Mouse (Mus musculus): ENCODE measurements at regions not wholly inside any gene's neighbourhood (a gene's known extent, or its start where the extent isn't known, plus 50 kb on each side); places are given as distances from the start of the nearest gene placed in this dataset.
A peak's percentile ranks its signal among the peaks of the same experiment; 100 is the strongest.

- no peak for DNase-seq (ENCODE audit: extremely low read depth, insufficient read length, low spot score)
These were observed 151.8 kb upstream of the Maf start for GRCm38 (mm10) chr8:115859406-115859805.

- DNase-seq (ENCODE audit: extremely low read depth, insufficient read length, low spot score) = no peak
These were observed 149.2 kb upstream of the Maf start for GRCm38 (mm10) chr8:115856816-115857215.

GRCm38 (mm10) chr8:115855934-115856629, 148.5 kb upstream of the Maf start:
- no peak for DNase-seq (ENCODE audit: extremely low read depth, insufficient read length, low spot score)

GRCm38 (mm10) chr8:115854209-115854900, 146.8 kb upstream of the Maf start:
- DNase-seq (ENCODE audit: extremely low read depth, insufficient read length, low spot score) = no peak

- no peak for DNase-seq (ENCODE audit: extremely low read depth, insufficient read length, low spot score)
These were observed 143.0 kb upstream of the Maf start for GRCm38 (mm10) chr8:115850552-115850951.

GRCm38 (mm10) chr8:115833391-115833790, 125.8 kb upstream of the Maf start:
- DNase-seq (ENCODE audit: extremely low read depth, insufficient read length, low spot score) = no peak

GRCm38 (mm10) chr8:115831675-115832074, 124.1 kb upstream of the Maf start:
- no peak for DNase-seq (ENCODE audit: extremely low read depth, insufficient read length, low spot score)

- no peak for DNase-seq (ENCODE audit: extremely low read depth, insufficient read length, low spot score)
These were observed 122.5 kb upstream of the Maf start for GRCm38 (mm10) chr8:115830012-115830662.

GRCm38 (mm10) chr8:115826516-115826915, 118.9 kb upstream of the Maf start:
- peak; percentile 37 for DNase-seq (ENCODE audit: extremely low read depth, insufficient read length, low spot score)

- no peak for DNase-seq (ENCODE audit: extremely low read depth, insufficient read length, low spot score)
These were observed 118.4 kb upstream of the Maf start for GRCm38 (mm10) chr8:115825899-115826502.

GRCm38 (mm10) chr8:115824478-115824785, 116.8 kb upstream of the Maf start:
- DNase-seq (ENCODE audit: extremely low read depth, insufficient read length, low spot score) = no peak

GRCm38 (mm10) chr8:115823673-115824477, 116.3 kb upstream of the Maf start:
- DNase-seq (ENCODE audit: extremely low read depth, insufficient read length, low spot score) = peak; percentile 22

- no peak for DNase-seq (ENCODE audit: extremely low read depth, insufficient read length, low spot score)
These were observed 105.8 kb upstream of the Maf start for GRCm38 (mm10) chr8:115813426-115813825.

GRCm38 (mm10) chr8:115806579-115806978, 99.0 kb upstream of the Maf start:
- DNase-seq (ENCODE audit: extremely low read depth, insufficient read length, low spot score) = no peak

- no peak for DNase-seq (ENCODE audit: extremely low read depth, insufficient read length, low spot score)
These were observed 98.5 kb upstream of the Maf start for GRCm38 (mm10) chr8:115806139-115806538.

GRCm38 (mm10) chr8:115793587-115793986, 86.0 kb upstream of the Maf start:
- DNase-seq (ENCODE audit: extremely low read depth, insufficient read length, low spot score) = no peak

- DNase-seq (ENCODE audit: extremely low read depth, insufficient read length, low spot score) = no peak
These were observed 80.8 kb upstream of the Maf start for GRCm38 (mm10) chr8:115788421-115788820.

- no peak for DNase-seq (ENCODE audit: extremely low read depth, insufficient read length, low spot score)
These were observed 78.6 kb upstream of the Maf start for GRCm38 (mm10) chr8:115786185-115786584.

- DNase-seq (ENCODE audit: extremely low read depth, insufficient read length, low spot score) = no peak
These were observed 78.2 kb upstream of the Maf start for GRCm38 (mm10) chr8:115785769-115786168.

GRCm38 (mm10) chr8:115783364-115783763, 75.8 kb upstream of the Maf start:
- peak; percentile 73 for DNase-seq (ENCODE audit: extremely low read depth, insufficient read length, low spot score)

GRCm38 (mm10) chr8:115778433-115778832, 70.8 kb upstream of the Maf start:
- DNase-seq (ENCODE audit: extremely low read depth, insufficient read length, low spot score) = no peak
